Mouse (Mus musculus) kidney, embryonic 16.5 days (tissue): ENCODE measurements around the gene Amdhd2. TPM values are rescaled to one million over a fixed set of nuclear protein-coding genes. Genes with fewer than 3 reads are reported as not detected.

Experiments
- ATAC-seq: fragments of 200-750 bp; cut with Nextera tagmentation; 2 replicates; pipeline ENCODE4 v1.8.0; 2017; ENCODE audit warnings: moderate TSS enrichment; ENCODE audit not compliant: low FRiP score, low TSS enrichment
- H3K27ac ChIP-seq: fragments of 300-500 bp; sonication (generic); 2 replicates; pipeline ENCODE4 v1.5.1; 2014; ENCODE audit warnings: low read length
- H3K27me3 ChIP-seq: fragments of 300-500 bp; sonication (generic); 2 replicates; pipeline ENCODE4 v1.6.1; 2014; ENCODE audit warnings: low read length, control low read depth, mixed read lengths; ENCODE audit not compliant: insufficient read depth
- H3K36me3 ChIP-seq: fragments of 300-500 bp; sonication (generic); 2 replicates; pipeline ENCODE4 v1.6.1; 2014; ENCODE audit warnings: low read length, control low read depth, mixed read lengths; ENCODE audit not compliant: insufficient read depth
- H3K4me1 ChIP-seq: fragments of 300-500 bp; sonication (generic); 2 replicates; pipeline ENCODE4 v1.6.1; 2014; ENCODE audit warnings: low read length, control low read depth, mixed read lengths; ENCODE audit not compliant: insufficient read depth
- H3K4me2 ChIP-seq: fragments of 300-500 bp; sonication (generic); replicated peaks from 2 replicates; pipeline ENCODE4 v1.6.1; 2014; ENCODE audit warnings: low read depth, low read length
- H3K4me3 ChIP-seq: fragments of 300-500 bp; sonication (generic); 2 replicates; pipeline ENCODE4 v1.5.1; 2014; ENCODE audit warnings: mild to moderate bottlenecking, low read length
- H3K9ac ChIP-seq: fragments of 300-500 bp; sonication (generic); replicated peaks from 2 replicates; pipeline ENCODE4 v1.6.1; 2014; ENCODE audit warnings: low read length
- H3K9me3 ChIP-seq: fragments of 300-500 bp; sonication (generic); 2 replicates; pipeline ENCODE4 v1.6.1; 2016; ENCODE audit warnings: low read length, control low read depth
- WGBS: fragments of 180-500 bp; shearing (Covaris S2); extraction: QIAGEN DNeasy Blood & Tissue Kit; methylation state at CpG from one replicate; pipeline ENCODE4 v1.1.7; 2014; 5-methylcytosine and 5-hydroxymethylcytosine counted together
- polyA plus RNA-seq: library from polyadenylated mRNA; unstranded; fragments of >200 nt; fragmentation: Nextera tagmentation; extraction: Ambion mirVana; gene quantifications from 2 replicates; pipeline ENCODE4 v1.2.1, GENCODE M21; 2015

Amdhd2 gene
- 42.1 and 45.6 TPM in 2 replicates for polyA plus RNA-seq

DNA sequence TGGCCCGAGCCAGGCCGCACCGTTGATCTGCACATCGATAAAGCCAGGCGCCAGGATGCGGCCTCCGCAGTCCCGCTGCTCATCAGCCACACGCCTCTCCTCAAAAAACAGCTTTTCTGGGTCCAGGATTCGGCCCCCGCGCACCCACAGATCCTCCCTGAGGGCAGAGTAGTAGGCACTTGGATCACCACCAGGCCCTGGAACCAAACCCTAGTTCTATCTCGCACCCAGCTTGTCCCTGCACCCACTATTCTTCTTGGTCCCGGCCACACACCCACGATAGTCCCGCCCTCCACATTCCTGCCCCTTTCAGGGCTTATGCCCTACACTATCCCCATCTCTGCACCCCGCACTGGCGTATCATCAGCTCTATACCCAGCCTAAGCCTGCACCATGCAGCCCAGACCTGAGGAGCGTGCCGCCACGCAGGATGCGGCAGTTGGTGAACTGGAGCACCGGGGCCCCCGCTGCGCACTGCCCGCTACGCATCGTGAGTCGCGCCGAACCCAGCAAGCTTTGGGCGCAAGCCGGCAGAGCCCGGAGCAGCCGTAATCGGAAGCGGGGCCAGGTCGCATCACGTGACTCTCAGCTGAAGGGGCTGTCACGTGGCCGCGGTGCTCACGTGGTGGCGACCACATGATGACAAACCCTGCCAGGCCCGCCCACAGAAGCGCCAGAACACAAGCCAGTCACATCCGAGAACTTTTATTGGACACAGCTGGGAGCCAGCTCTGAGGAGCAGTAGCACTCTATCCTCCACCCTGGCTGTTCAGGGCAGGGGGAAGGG, at the start of gene Amdhd2:
Gene Amdhd2, minus strand, starts transcription at position 591 of the 787 bp plus-strand sequence.
- H3K9me3 ChIP-seq: no peaks in the 10 kb centered on the region
- H3K4me3 ChIP-seq: peak within 1 kb of the TSS; percentile 79
- peaks cover 23% of the 10 kb centered on the region for H3K4me1 ChIP-seq
- under 1% methylated on average over 47 of the region's 47 CpGs for WGBS
- peaks cover 3% of the 10 kb centered on the region; the same call in 1 of the 2 replicates for H3K36me3 ChIP-seq
- ATAC-seq: peak; percentile 91
- peak within 1 kb of the TSS; percentile 86 for H3K27ac ChIP-seq
- H3K4me2 ChIP-seq: peak within 1 kb of the TSS; percentile 68
- peak within 1 kb of the TSS; percentile 80 for H3K9ac ChIP-seq
- no peaks in the 10 kb centered on the region for H3K27me3 ChIP-seq

- H3K9ac ChIP-seq: no peak overlapping the region
- no peaks in the 10 kb centered on the region for H3K9me3 ChIP-seq
- no peak overlapping the region for H3K4me3 ChIP-seq
- H3K36me3 ChIP-seq: peaks cover 19% of the 10 kb centered on the region
- H3K27ac ChIP-seq: no peak overlapping the region
- WGBS: 78% methylated on average over 6 of the region's 6 CpGs
- H3K4me1 ChIP-seq: peaks cover 36% of the 10 kb centered on the region
- H3K27me3 ChIP-seq: peaks cover under 1% of the 10 kb centered on the region; the same call in 1 of the 2 replicates
- no peak overlapping the region for H3K4me2 ChIP-seq
- ATAC-seq: no peak
Observed at GRCm38 (mm10) chr17:24213186-24213585, 49.6 kb upstream of the Amdhd2 start.

GRCm38 (mm10) chr17:24212441-24213018, 49.0 kb upstream of the Amdhd2 start:
- H3K9ac ChIP-seq: no peak overlapping the region
- peaks cover 7% of the 10 kb centered on the region for H3K27me3 ChIP-seq
- peaks cover 43% of the 10 kb centered on the region for H3K4me1 ChIP-seq
- H3K27ac ChIP-seq: no peak overlapping the region
- peak overlapping the region; percentile 79 for H3K4me2 ChIP-seq
- peak overlapping the region; percentile 55 for H3K4me3 ChIP-seq
- peaks cover 12% of the 10 kb centered on the region for H3K36me3 ChIP-seq
- WGBS: 30% methylated on average over 5 of the region's 5 CpGs
- H3K9me3 ChIP-seq: no peaks in the 10 kb centered on the region
- no peak for ATAC-seq

DNA sequence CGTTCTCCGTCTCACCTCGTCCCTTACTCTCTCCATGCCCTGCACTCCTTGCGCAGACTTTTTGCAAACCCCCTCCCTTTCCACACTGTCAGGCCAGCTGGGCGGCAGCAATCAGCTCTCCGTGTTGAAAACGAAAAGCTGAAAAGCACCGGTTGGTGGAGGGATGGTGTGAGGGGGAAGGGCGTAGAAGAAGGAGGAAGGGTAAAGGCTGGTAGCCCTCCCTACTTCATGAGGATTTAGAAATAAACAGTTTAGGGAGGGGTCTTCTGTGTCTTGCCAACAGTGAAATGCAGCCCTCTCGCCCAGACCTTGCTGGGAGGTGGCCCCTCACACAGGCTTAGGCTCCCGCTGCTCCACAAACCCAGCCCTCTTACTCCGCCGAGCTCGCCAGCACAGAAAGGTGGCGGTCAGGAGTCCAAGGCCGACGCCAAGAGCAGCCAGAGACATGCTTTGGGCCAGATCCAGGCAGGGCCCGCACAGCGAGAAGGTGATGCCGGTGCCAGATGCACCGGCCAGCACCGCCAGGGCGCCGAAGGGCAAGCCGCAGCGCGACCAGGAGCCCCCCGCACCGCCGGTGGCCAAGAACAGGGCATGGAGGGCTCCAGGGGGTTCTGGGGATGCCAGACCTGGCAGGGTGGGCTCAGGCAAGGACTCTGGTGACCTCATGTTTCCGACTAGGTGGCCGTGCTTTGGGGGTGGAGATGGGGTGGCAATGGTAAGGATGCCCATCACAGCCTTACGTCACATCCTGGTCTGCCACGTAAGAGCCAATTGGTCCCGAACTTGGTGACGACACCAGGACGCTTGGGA, 48.3 kb upstream of the Amdhd2 start:
- Histone ChIP-seq H3K4me2 (peak overlapping the region; percentile 79), H3K27ac (no peak overlapping the region), H3K9me3 (no peaks in the 10 kb centered on the region), H3K9ac (peak overlapping the region; percentile 66), H3K27me3 (peaks cover 11% of the 10 kb centered on the region), H3K4me1 (peaks cover 49% of the 10 kb centered on the region), H3K4me3 (peak overlapping the region; percentile 55), H3K36me3 (peaks cover 11% of the 10 kb centered on the region)
- 3% methylated on average over 37 of the region's 37 CpGs for WGBS
- ATAC-seq: peak; percentile 3; the same call in 1 of the 2 replicates

- 90% methylated on average over 3 of the region's 3 CpGs for WGBS
- peaks cover 15% of the 10 kb centered on the region for H3K27me3 ChIP-seq
- H3K9ac ChIP-seq: no peak overlapping the region
- H3K27ac ChIP-seq: no peak overlapping the region
- H3K4me3 ChIP-seq: no peak overlapping the region
- H3K9me3 ChIP-seq: no peaks in the 10 kb centered on the region
- H3K36me3 ChIP-seq: peaks cover 1% of the 10 kb centered on the region
- peaks cover 61% of the 10 kb centered on the region for H3K4me1 ChIP-seq
- no peak overlapping the region for H3K4me2 ChIP-seq
- no peak for ATAC-seq
Observed at GRCm38 (mm10) chr17:24210591-24210990, 47.0 kb upstream of the Amdhd2 start.

DNA sequence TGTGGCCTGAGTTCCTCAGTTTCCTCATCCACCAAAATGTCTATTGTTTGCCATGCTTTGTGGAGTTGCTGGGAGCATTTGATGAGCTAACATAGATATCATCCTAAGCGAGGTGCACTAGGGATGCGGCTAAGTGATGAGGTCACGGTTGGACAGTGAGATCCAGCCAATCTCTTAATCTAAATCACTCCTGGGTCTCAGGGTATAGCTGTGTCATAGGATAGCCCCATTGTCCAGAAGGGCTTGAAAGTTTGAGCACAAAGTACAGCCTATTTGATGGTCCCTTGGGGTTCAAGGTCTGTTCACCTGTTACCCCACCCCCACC, 46.3 kb upstream of the Amdhd2 start:
- Histone ChIP-seq H3K4me2 (0 out of 2 replicates have a peak overlapping the region, but pooled peaks have one; percentile 94), H3K9ac (no peak overlapping the region), H3K27me3 (peaks cover 15% of the 10 kb centered on the region), H3K9me3 (no peaks in the 10 kb centered on the region), H3K4me1 (peaks cover 61% of the 10 kb centered on the region), H3K4me3 (no peak overlapping the region), H3K36me3 (no peaks in the 10 kb centered on the region), H3K27ac (peak overlapping the region; percentile 73)
- 69% methylated on average over 3 of the region's 3 CpGs for WGBS
- no peak for ATAC-seq

- peak; percentile 55 for ATAC-seq
- peak within 1 kb of the TSS; percentile 73 for H3K27ac ChIP-seq
- peak within 1 kb of the TSS; percentile 94 for H3K4me2 ChIP-seq
- no peaks in the 10 kb centered on the region for H3K36me3 ChIP-seq
- peaks cover 15% of the 10 kb centered on the region for H3K27me3 ChIP-seq
- H3K9me3 ChIP-seq: no peaks in the 10 kb centered on the region
- under 1% methylated on average over 39 of the region's 43 CpGs for WGBS
- peak within 1 kb of the TSS; percentile 73 for H3K4me3 ChIP-seq
- H3K9ac ChIP-seq: peak within 1 kb of the TSS; percentile 83
- peaks cover 67% of the 10 kb centered on the region for H3K4me1 ChIP-seq
Observed at GRCm38 (mm10) chr17:24209043-24209915, 45.7 kb upstream of the Amdhd2 start, which contains the start of gene Ntn3. TSS of gene Ntn3 (minus strand) at chr17:24209531.

DNA sequence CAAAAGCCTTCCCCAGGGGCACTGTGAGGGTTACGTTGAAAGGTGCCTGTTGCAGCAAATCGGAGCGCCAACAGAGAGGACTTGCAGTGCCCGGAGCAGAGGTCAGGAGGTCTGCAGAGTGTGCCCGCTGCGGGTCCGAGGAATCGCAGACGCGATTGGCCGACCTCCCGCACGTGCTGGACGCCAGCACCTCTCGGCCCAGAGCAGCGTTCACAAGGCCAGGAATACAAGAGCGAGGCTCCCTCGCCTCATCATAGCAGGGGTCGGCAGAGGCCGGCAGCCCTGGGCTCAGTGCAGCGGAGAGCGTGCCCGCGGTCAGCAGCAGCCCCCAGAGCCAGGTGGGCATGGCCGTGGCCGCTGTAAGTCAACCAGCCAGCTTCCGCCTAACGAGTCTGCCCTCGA, 45.1 kb upstream of the Amdhd2 start:
- H3K27me3 ChIP-seq: peaks cover 15% of the 10 kb centered on the region
- peak overlapping the region; percentile 83 for H3K9ac ChIP-seq
- no peaks in the 10 kb centered on the region for H3K36me3 ChIP-seq
- H3K4me3 ChIP-seq: peak overlapping the region; percentile 73
- peak; percentile 2; the same call in 1 of the 2 replicates for ATAC-seq
- 1% methylated on average over 29 of the region's 29 CpGs for whole genome bisulfite sequencing
- peaks cover 69% of the 10 kb centered on the region for H3K4me1 ChIP-seq
- H3K9me3 ChIP-seq: no peaks in the 10 kb centered on the region
- H3K4me2 ChIP-seq: peak overlapping the region; percentile 94
- peak overlapping the region; percentile 73 for H3K27ac ChIP-seq
